Mouse (Mus musculus): Measurements from ENCODE around the gene Vwf.

GRCm38 (mm10) chr6:125651335-125651734 lies 104.8 kb downstream of the Vwf start:
- TF ChIP-seq EP300 (IDR thresholded peaks at IDR 0.05; ENCODE audit: insufficient read depth, low read depth, low read length): no peak
- TF ChIP-seq POLR2A (IDR thresholded peaks at IDR 0.05; ENCODE audit: insufficient read depth, low read length): no peak

Measured in ES-Bruce4 (cell line).